Mouse (Mus musculus) olfactory bulb, adult 2 months (tissue): ENCODE data around the gene Apc2.

Experiments
- CTCF ChIP-seq: fragments of 200-500 bp; IDR thresholded peaks from 2 replicates; pipeline ENCODE4 v1.5.1; 2012; ENCODE audit warnings: low read depth, mild to moderate bottlenecking, low read length, moderate library complexity; ENCODE audit not compliant: insufficient read depth
- POLR2A ChIP-seq: fragments of 200-500 bp; IDR thresholded peaks from 2 replicates; pipeline ENCODE4 v1.6.1; 2012; ENCODE audit warnings: mild to moderate bottlenecking, low read depth, low read length, moderate library complexity; ENCODE audit not compliant: insufficient read depth

GRCm38 (mm10) chr10:80317011-80317410 lies 21.2 kb downstream of the Apc2 start:
- TF ChIP-seq CTCF (no peak), POLR2A (0 out of 2 replicates have a peak, but pooled peaks have one; percentile 8)
